In genomic region chr17:50419966-50420365, GRCm38 (mm10) we compare ENCODE assay signal across 9 mouse cellular contexts.
A peak's percentile ranks its signal among the peaks of the same experiment; 100 is the strongest.
DNase-seq lines count a peak whose midpoint lies in the region; ATAC-seq and TF ChIP-seq lines count a peak whose summit lies in the region.
"Had no signal": no experiment of that assay in that cellular context is flagged by ENCODE, and none has a peak within 500 bp of the region (broad histone marks: within the 10 kb centered on the region; RNA-seq: fewer than 3 reads in every experiment).

No protein-coding gene starts in this region.

- H3K36me3 ChIP-seq in hindbrain, embryonic 11.5 days (ENCODE audit: control insufficient read depth, insufficient read depth, low read length), result no peaks in the 10 kb centered on the region
- no peaks in the 10 kb centered on the region for H3K36me3 ChIP-seq in hindbrain, embryonic 13.5 days
- H3K36me3 ChIP-seq in G1E (replicated peaks), result no peaks in the 10 kb centered on the region
- no peaks in the 10 kb centered on the region for H3K36me3 ChIP-seq in liver, embryonic 11.5 days (ENCODE audit: control insufficient read depth, insufficient read depth, low read length)
- H3K36me3 ChIP-seq in stomach, postnatal 0 days (ENCODE audit: control insufficient read depth, insufficient read depth, low read length), result no peaks in the 10 kb centered on the region

- TF ChIP-seq EP300 in stomach, postnatal 0 days (optimal IDR thresholded peaks at IDR 0.05), result no peak

- H3K4me3 ChIP-seq in hindbrain, embryonic 11.5 days (ENCODE audit: low read depth, low read length), result no peak overlapping the region
- H3K4me3 ChIP-seq in hindbrain, embryonic 13.5 days, result no peak overlapping the region
- no peak overlapping the region for H3K4me3 ChIP-seq in G1E (ENCODE audit: low read depth, low read length)
- H3K4me3 ChIP-seq in liver, embryonic 11.5 days (ENCODE audit: low read depth, low read length), result no peak overlapping the region
- H3K4me3 ChIP-seq in stomach, postnatal 0 days (ENCODE audit: low read depth, low read length), result no peak overlapping the region

- DNase-seq in hindbrain, embryonic 11.5 days (ENCODE audit: low spot score), result peak; percentile 44
- DNase-seq in G1E (ENCODE audit: low spot score), result no peak
- no peak for DNase-seq in liver, embryonic 11.5 days (ENCODE audit: low spot score)
- no peak for DNase-seq in stomach, postnatal 0 days (ENCODE audit: low spot score)
- no peak for DNase-seq in layer of hippocampus, adult 9-10 months (ENCODE audit: low spot score)
- no peak for DNase-seq in thymus, adult 18-20 months

- ATAC-seq in hindbrain, embryonic 11.5 days (ENCODE audit: low FRiP score), result no peak
- ATAC-seq in hindbrain, embryonic 13.5 days (ENCODE audit: low FRiP score), result no peak
- peak; percentile 97 for ATAC-seq in G1E (ENCODE audit: extremely low read depth, insufficient number of reproducible peaks, low FRiP score, poor library complexity, severe bottlenecking)
- peak; percentile 67 for ATAC-seq in erythroblast, adult 5-6 weeks (replicated peaks; ENCODE audit: low FRiP score, poor library complexity, severe bottlenecking)
- peak; percentile 95 for ATAC-seq in liver, embryonic 11.5 days (replicated peaks; ENCODE audit: low FRiP score)
- peak; percentile 97 for ATAC-seq in stomach, postnatal 0 days (ENCODE audit: low FRiP score, low TSS enrichment)

- no peak overlapping the region for H3K9ac ChIP-seq in hindbrain, embryonic 11.5 days (ENCODE audit: low read depth, low read length)
- no peak overlapping the region for H3K9ac ChIP-seq in hindbrain, embryonic 13.5 days
- H3K9ac ChIP-seq in liver, embryonic 11.5 days (ENCODE audit: low read depth, low read length), result no peak overlapping the region
- H3K9ac ChIP-seq in stomach, postnatal 0 days (ENCODE audit: low read length), result no peak overlapping the region

- no peak overlapping the region for H3K4me2 ChIP-seq in hindbrain, embryonic 11.5 days (replicated peaks; ENCODE audit: low read depth, low read length)
- H3K4me2 ChIP-seq in hindbrain, embryonic 13.5 days, result no peak overlapping the region
- H3K4me2 ChIP-seq in liver, embryonic 11.5 days, result no peak overlapping the region
- H3K4me2 ChIP-seq in stomach, postnatal 0 days (replicated peaks; ENCODE audit: low read depth), result no peak overlapping the region

- H3K27ac ChIP-seq in hindbrain, embryonic 11.5 days (ENCODE audit: low read depth, low read length), result no peak overlapping the region
- H3K27ac ChIP-seq in hindbrain, embryonic 13.5 days, result no peak overlapping the region
- H3K27ac ChIP-seq in liver, embryonic 11.5 days (ENCODE audit: low read depth, low read length), result no peak overlapping the region
- H3K27ac ChIP-seq in stomach, postnatal 0 days (replicated peaks), result no peak overlapping the region
- H3K27ac ChIP-seq: macrophage had no signal

- H3K27me3 ChIP-seq in hindbrain, embryonic 11.5 days (ENCODE audit: control insufficient read depth, insufficient read depth, low read length), result no peaks in the 10 kb centered on the region
- H3K27me3 ChIP-seq in hindbrain, embryonic 13.5 days, result no peaks in the 10 kb centered on the region
- H3K27me3 ChIP-seq in G1E (ENCODE audit: insufficient read depth, low read length), result no peaks in the 10 kb centered on the region
- no peaks in the 10 kb centered on the region for H3K27me3 ChIP-seq in liver, embryonic 11.5 days (replicated peaks; ENCODE audit: control insufficient read depth, insufficient read depth, low read length)
- no peaks in the 10 kb centered on the region for H3K27me3 ChIP-seq in stomach, postnatal 0 days (ENCODE audit: control insufficient read depth, insufficient read depth, low read length)

- 76% methylated on average over 9 of the region's 12 CpGs for WGBS in hindbrain, embryonic 11.5 days
- WGBS in hindbrain, embryonic 13.5 days, result 91% methylated on average over 9 of the region's 12 CpGs
- WGBS in liver, embryonic 11.5 days, result 76% methylated on average over 10 of the region's 12 CpGs
- WGBS in stomach, postnatal 0 days, result 77% methylated on average over 8 of the region's 12 CpGs

- no peaks in the 10 kb centered on the region for H3K9me3 ChIP-seq in hindbrain, embryonic 11.5 days (ENCODE audit: control insufficient read depth, low read length)
- no peaks in the 10 kb centered on the region; the same call in 1 of the 2 replicates for H3K9me3 ChIP-seq in hindbrain, embryonic 13.5 days
- H3K9me3 ChIP-seq in G1E (replicated peaks), result peaks cover 33% of the 10 kb centered on the region
- no peaks in the 10 kb centered on the region; the same call in 1 of the 2 replicates for H3K9me3 ChIP-seq in liver, embryonic 11.5 days (ENCODE audit: control insufficient read depth, low read length)
- no peaks in the 10 kb centered on the region for H3K9me3 ChIP-seq in stomach, postnatal 0 days (ENCODE audit: control insufficient read depth, low read length)

- H3K4me1 ChIP-seq in hindbrain, embryonic 11.5 days (replicated peaks; ENCODE audit: control insufficient read depth, insufficient read depth, low read length), result no peaks in the 10 kb centered on the region
- no peaks in the 10 kb centered on the region for H3K4me1 ChIP-seq in hindbrain, embryonic 13.5 days (replicated peaks)
- no peaks in the 10 kb centered on the region for H3K4me1 ChIP-seq in G1E (ENCODE audit: insufficient read depth, low read depth, low read length)
- no peaks in the 10 kb centered on the region for H3K4me1 ChIP-seq in liver, embryonic 11.5 days (replicated peaks; ENCODE audit: control insufficient read depth, insufficient read depth, low read length)
- H3K4me1 ChIP-seq in stomach, postnatal 0 days (replicated peaks; ENCODE audit: control insufficient read depth, insufficient read depth), result no peaks in the 10 kb centered on the region

- TF ChIP-seq CTCF in G1E (IDR thresholded peaks at IDR 0.05; ENCODE audit: low read depth, low read length), result no peak
- no peak for TF ChIP-seq CTCF in stomach, postnatal 0 days (IDR thresholded peaks at IDR 0.05; ENCODE audit: low read depth)

Comparison
In these comparisons a context has a peak if more than half of its experiments do, and no peak if none do; other contexts are left out.
1. ATAC-seq: peak in G1E (single experiment), erythroblast, adult 5-6 weeks (single experiment), liver, embryonic 11.5 days (single experiment) and stomach, postnatal 0 days (single experiment); none in hindbrain, embryonic 11.5 days (single experiment) and hindbrain, embryonic 13.5 days (single experiment).